Mouse (Mus musculus) small intestine, adult 2 months (tissue): Measurements from ENCODE around the gene Lysmd1. TPM values are rescaled to one million over a fixed set of nuclear protein-coding genes. Genes with fewer than 3 reads are reported as not detected.

Experiments used
- H3K27ac ChIP-seq: fragments of 200-500 bp; 2 replicates; pipeline ENCODE4 v1.5.1; 2012; ENCODE audit warnings: low read depth, low read length, control low read depth, inconsistent platforms; ENCODE audit not compliant: insufficient read depth
- H3K27me3 ChIP-seq: fragments of 200-500 bp; 2 replicates; pipeline ENCODE4 v1.6.1; 2012; ENCODE audit warnings: mild to moderate bottlenecking, moderate library complexity, low read length, inconsistent platforms; ENCODE audit not compliant: control insufficient read depth, insufficient read depth
- H3K36me3 ChIP-seq: fragments of 200-500 bp; 2 replicates; pipeline ENCODE4 v1.6.1; 2012; ENCODE audit warnings: mild to moderate bottlenecking, low read length, control low read depth, inconsistent platforms; ENCODE audit not compliant: control insufficient read depth, insufficient read depth
- H3K4me1 ChIP-seq: fragments of 200-500 bp; 2 replicates; pipeline ENCODE4 v1.6.1; 2012; ENCODE audit warnings: low read length, inconsistent platforms, mixed read lengths; ENCODE audit not compliant: control insufficient read depth, insufficient read depth, insufficient read length
- H3K4me3 ChIP-seq: fragments of 200-500 bp; 2 replicates; pipeline ENCODE4 v1.5.1; 2012; ENCODE audit warnings: low read depth, mild to moderate bottlenecking, control low read depth, inconsistent platforms, low read length, moderate library complexity
- CTCF ChIP-seq: fragments of 200-500 bp; IDR thresholded peaks from 2 replicates; pipeline ENCODE4 v1.5.1; 2012; ENCODE audit warnings: low read depth, mild to moderate bottlenecking, control low read depth, inconsistent platforms, low read length, moderate library complexity, mixed read lengths; ENCODE audit not compliant: insufficient replicate concordance, insufficient read length; ENCODE audit errors: extremely low read depth
- POLR2A ChIP-seq: fragments of 200-500 bp; IDR thresholded peaks from 2 replicates; pipeline ENCODE4 v1.6.1; 2012; ENCODE audit warnings: low read depth, mild to moderate bottlenecking, control low read depth, inconsistent platforms, low read length, moderate library complexity
- WGBS: fragments of 180-500 bp; shearing (Covaris S2); methylation state at CpG from one replicate; pipeline ENCODE4 v1.1.7; 2018; 5-methylcytosine and 5-hydroxymethylcytosine counted together
- polyA plus RNA-seq: library from polyadenylated mRNA; depleted of rRNA; stranded (reverse); fragments of >200 nt; gene quantifications from 2 replicates; pipeline ENCODE4 v1.2.3, GENCODE M21; 2012

The Lysmd1 gene
- polyA plus RNA-seq, 1 experiment: 5.0 TPM

DNA sequence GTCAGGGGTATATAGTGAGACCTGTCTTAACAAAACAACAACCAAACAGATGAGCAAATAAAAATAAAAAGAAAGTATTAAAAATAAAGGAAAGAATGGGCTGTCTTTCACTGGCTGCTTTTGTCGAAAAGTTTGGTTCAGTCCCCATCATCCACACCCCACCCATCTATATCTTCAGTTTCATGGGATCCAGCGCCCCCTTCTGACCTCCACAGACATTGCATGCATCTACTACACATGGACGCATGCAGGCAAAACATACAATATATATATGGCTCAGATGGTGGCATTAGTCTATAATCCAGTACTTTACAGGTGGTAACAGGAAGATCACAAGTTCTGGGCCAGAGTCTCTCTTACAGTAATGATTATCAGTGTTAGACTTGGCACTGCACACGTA, 20.0 kb downstream of the Lysmd1 start:
- H3K4me3 ChIP-seq: no peak overlapping the region
- no peak overlapping the region for H3K27ac ChIP-seq
- no peaks in the 10 kb centered on the region for H3K27me3 ChIP-seq
- H3K36me3 ChIP-seq: no peaks in the 10 kb centered on the region
- 42% methylated on average over 4 of the region's 4 CpGs for WGBS
- no peaks in the 10 kb centered on the region for H3K4me1 ChIP-seq
- TF ChIP-seq POLR2A (no peak), CTCF (peak; percentile 40; the same call in 1 of the 2 replicates)

DNA sequence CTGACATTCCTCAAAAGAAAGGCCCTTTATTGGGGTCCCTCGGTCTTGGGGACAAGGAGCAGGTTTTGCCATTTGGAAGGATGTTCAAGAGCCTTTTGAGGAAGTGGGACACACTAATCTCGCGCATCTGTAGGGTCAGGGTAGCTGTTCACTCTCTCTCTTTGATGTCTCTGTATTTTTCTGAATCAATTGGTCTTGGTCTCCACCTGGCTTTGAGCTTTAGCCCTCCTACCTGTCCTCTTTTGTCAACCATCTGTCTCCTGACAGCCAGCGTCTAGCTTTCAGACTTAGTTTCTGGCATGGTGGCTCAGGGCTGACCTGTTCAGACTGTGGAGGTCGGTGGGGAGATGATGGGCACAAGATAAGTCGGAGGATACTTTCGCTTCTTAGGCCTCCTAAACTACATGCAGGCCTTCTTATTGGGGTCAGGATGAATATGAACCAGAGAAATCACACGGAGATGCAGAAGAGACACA, 25.7 kb downstream of the Lysmd1 start:
- WGBS: 28% methylated on average over 8 of the region's 8 CpGs

DNA sequence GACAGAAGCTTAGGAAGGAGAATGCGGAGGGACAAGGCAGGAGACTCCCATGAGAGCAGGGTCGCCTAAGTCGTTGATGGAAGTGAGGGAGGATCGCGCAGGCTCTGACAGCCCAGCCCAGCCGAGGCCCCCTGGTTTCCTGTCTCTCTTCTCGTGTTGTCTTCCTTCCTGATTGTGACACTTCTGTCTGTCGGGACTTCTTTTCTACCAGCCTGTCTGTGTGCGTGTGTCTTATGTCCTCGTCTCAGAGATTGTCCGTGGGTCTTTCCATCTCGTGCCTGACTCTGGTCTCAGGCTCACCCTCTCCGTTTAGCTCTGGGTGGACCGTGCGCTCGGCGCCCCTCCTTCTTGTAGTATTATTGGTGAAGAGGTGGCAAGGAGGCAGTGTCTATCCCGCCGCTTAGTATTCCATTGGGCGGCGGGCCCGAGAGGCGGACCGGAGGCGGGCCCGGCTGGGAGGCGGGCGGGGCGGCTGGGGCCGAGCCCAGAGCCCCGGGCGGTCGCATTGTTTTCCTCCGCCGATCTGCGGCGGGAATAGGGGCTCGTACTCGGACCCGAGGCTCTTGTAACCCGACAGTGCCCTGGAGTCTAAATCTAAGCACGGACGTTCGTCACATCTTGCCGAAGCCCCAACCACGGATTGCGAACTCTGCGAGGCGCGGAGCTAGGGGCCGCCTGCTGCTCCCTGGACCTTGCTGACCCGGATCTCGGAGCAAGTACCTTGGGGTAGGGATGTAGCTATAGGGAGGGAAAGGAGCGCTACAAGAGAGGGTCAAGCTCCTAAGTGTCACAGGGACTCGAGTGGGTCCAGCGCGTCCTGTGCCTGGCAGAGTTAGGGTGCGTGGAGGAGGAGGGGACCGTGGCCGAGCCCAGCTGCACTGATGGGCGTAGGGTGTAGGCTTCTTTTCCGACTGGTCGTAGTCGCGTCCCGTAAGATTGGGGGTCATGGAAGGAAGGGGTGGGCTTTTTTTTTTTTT, 26.4 kb downstream of the Lysmd1 start, which contains the start of gene Sema6c:
Gene Sema6c (plus strand): TSS at position 471 of the 977 bp plus-strand sequence.
- WGBS: under 1% methylated on average over 62 of the region's 66 CpGs
- peaks cover 13% of the 10 kb centered on the region for H3K4me1 ChIP-seq
- no peak within 1 kb of the TSS for H3K27ac ChIP-seq
- H3K4me3 ChIP-seq: peak within 1 kb of the TSS; percentile 80
- TF ChIP-seq POLR2A (peak; percentile 52; the same call in 1 of the 2 replicates), CTCF (no peak)
- H3K27me3 ChIP-seq: peaks cover 10% of the 10 kb centered on the region
- H3K36me3 ChIP-seq: no peaks in the 10 kb centered on the region

More for the DNA sequence above, 25.7 kb downstream of the Lysmd1 start:
- Histone ChIP-seq H3K4me1 (peaks cover 13% of the 10 kb centered on the region), H3K36me3 (no peaks in the 10 kb centered on the region), H3K4me3 (peak overlapping the region; percentile 80), H3K27me3 (peaks cover 10% of the 10 kb centered on the region), H3K27ac (no peak overlapping the region)
- TF ChIP-seq POLR2A (no peak), CTCF (no peak)

DNA sequence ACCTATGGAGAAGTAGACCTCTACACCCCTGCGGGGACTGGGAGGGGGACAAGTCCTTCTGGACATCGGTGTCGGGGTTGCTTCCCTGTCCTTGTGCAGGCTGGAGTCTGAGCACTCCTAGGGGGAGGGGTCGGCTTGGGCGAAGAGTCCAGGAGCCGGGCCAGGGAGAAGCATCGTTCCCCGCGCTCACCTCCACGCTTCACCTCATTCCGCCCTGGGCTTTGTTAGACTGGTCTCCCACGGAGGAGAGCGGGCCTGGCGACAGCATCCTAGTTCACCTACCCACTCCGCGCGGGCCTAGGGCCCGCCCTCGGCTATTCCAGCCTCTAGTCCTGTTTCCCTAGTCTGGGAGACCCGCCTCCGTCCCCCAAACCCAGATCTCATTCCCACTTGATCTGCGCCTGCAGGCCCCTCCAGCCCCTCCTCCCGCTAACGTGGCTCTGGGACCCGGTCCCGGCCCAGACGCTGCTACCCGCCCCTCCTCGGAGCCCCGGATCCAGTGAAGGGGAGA, 27.2 kb downstream of the Lysmd1 start:
- Histone ChIP-seq H3K36me3 (no peaks in the 10 kb centered on the region), H3K27ac (no peak overlapping the region), H3K4me1 (peaks cover 13% of the 10 kb centered on the region), H3K27me3 (peaks cover 10% of the 10 kb centered on the region), H3K4me3 (peak overlapping the region; percentile 80)
- no peak for TF ChIP-seq CTCF
- no peak for TF ChIP-seq POLR2A
- 8% methylated on average over 30 of the region's 30 CpGs for WGBS

DNA sequence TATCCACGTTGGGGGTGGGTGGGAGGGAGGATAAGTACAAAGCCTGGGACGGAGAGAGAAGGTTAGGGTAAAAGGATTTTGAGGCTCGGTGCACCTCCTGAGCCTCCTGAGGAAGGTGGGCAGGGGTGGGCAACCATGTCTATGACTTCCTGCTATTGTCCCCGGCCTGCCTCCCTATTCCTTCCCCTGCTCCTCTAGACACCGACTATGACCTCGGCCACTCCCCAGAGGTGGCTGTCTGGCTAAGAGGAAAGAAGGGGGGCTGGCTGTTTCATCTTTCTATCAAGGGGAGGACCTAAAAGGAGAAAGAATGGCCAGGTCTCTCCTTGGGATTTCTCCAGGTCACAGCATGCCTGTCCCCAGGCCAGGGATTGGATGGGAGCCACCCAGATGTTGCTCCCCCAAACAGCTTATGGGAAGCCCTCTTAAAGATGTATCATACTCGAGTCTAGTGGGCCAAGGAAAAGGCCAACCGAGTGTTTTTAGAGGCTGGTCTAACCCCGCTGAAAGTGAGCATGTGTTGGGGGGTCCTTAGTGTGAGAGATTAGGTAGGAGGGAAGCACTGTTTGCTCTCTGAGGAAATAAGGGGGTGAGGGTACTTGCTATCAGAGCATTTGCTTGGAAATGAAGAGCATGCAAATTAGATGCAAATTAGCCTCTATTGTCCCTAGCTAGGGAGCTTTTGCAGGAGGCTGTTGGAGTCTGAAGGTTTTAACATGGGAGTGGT, 27.9 kb downstream of the Lysmd1 start:
- H3K36me3 ChIP-seq: no peaks in the 10 kb centered on the region
- H3K27ac ChIP-seq: no peak overlapping the region
- TF ChIP-seq POLR2A: no peak
- TF ChIP-seq CTCF: no peak
- H3K27me3 ChIP-seq: peaks cover 10% of the 10 kb centered on the region
- no peak overlapping the region for H3K4me3 ChIP-seq
- 33% methylated on average over 9 of the region's 9 CpGs for WGBS
- peaks cover 13% of the 10 kb centered on the region for H3K4me1 ChIP-seq

DNA sequence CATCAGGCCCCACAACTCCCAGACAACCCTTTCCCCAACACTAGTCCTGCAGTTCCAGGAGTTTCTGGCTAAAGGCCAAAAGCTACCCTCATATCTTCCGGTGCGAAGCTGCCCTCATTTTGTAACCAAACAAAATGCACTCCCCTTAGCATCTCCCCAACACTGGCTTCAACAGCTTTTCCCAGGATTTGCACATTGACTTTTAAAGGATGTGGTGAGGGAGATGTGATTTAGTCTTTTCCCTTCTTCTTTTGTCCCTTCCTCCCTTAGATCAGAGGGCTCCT, 28.4 kb downstream of the Lysmd1 start:
- no peak overlapping the region for H3K27ac ChIP-seq
- H3K27me3 ChIP-seq: peaks cover 10% of the 10 kb centered on the region
- no peak for TF ChIP-seq CTCF
- TF ChIP-seq POLR2A: no peak
- no peak overlapping the region for H3K4me3 ChIP-seq
- 32% methylated on average over 2 of the region's 2 CpGs for WGBS
- H3K36me3 ChIP-seq: no peaks in the 10 kb centered on the region
- H3K4me1 ChIP-seq: peaks cover 13% of the 10 kb centered on the region
